Mouse (Mus musculus) testis, adult 2 months (tissue): Measurements from ENCODE around the gene Kcna6. TPM values are rescaled to one million over a fixed set of nuclear protein-coding genes. Genes with fewer than 3 reads are reported as not detected.

Experiments
- H3K27ac ChIP-seq: fragments of 200-500 bp; 2 replicates; pipeline ENCODE4 v1.5.1; 2012; ENCODE audit warnings: low read depth, low read length; ENCODE audit not compliant: control insufficient read depth, insufficient read depth
- H3K27me3 ChIP-seq: fragments of 200-500 bp; 2 replicates; pipeline ENCODE4 v1.6.1; 2012; ENCODE audit warnings: mild to moderate bottlenecking, low read length, moderate library complexity; ENCODE audit not compliant: control insufficient read depth, insufficient read depth
- H3K36me3 ChIP-seq: fragments of 200-500 bp; 2 replicates; pipeline ENCODE4 v1.6.1; 2012; ENCODE audit warnings: mild to moderate bottlenecking, low read length; ENCODE audit not compliant: control insufficient read depth, insufficient read depth
- H3K4me1 ChIP-seq: fragments of 200-500 bp; 2 replicates; pipeline ENCODE4 v1.6.1; 2012; ENCODE audit warnings: low read length; ENCODE audit not compliant: control insufficient read depth, insufficient read depth
- H3K4me3 ChIP-seq: fragments of 200-500 bp; 2 replicates; pipeline ENCODE4 v1.5.1; 2012; ENCODE audit warnings: low read depth, mild to moderate bottlenecking, low read length, moderate library complexity, mixed read lengths; ENCODE audit not compliant: control insufficient read depth
- CTCF ChIP-seq: fragments of 200-500 bp; IDR thresholded peaks from 2 replicates; pipeline ENCODE4 v1.5.1; 2012; ENCODE audit warnings: low read depth, mild to moderate bottlenecking, inconsistent platforms, low read length, moderate library complexity; ENCODE audit not compliant: control insufficient read depth, insufficient read depth, insufficient replicate concordance
- POLR2A ChIP-seq: fragments of 200-500 bp; IDR thresholded peaks from 2 replicates; pipeline ENCODE4 v1.6.1; 2012; ENCODE audit warnings: low read depth, mild to moderate bottlenecking, inconsistent platforms, low read length, moderate library complexity; ENCODE audit not compliant: control insufficient read depth
- polyA plus RNA-seq: library from polyadenylated mRNA; depleted of rRNA; stranded (reverse); fragments of >200 nt; gene quantifications from 2 replicates; pipeline ENCODE4 v1.2.3, GENCODE M21; 2012; rRNA removed

Kcna6 gene
- polyA plus RNA-seq = 0.25 and 0.31 TPM in 2 replicates

GRCm38 (mm10) chr6:126740211-126741142, at the start of gene Kcna6:
Gene Kcna6, minus strand, starts transcription at chr6:126740674.
- H3K27ac ChIP-seq = no peak within 1 kb of the TSS
- H3K27me3 ChIP-seq = no peaks in the 10 kb centered on the region; the same call in 1 of the 2 replicates
- TF ChIP-seq CTCF (no peak), POLR2A (no peak)
- H3K4me1 ChIP-seq = peaks cover 6% of the 10 kb centered on the region; the same call in 1 of the 2 replicates
- peak within 1 kb of the TSS; percentile 9; the same call in 1 of the 2 replicates for H3K4me3 ChIP-seq
- no peaks in the 10 kb centered on the region for H3K36me3 ChIP-seq

- no peaks in the 10 kb centered on the region for H3K36me3 ChIP-seq
- H3K27ac ChIP-seq = no peak overlapping the region
- H3K4me1 ChIP-seq = peaks cover 4% of the 10 kb centered on the region
- no peak for TF ChIP-seq CTCF
- TF ChIP-seq POLR2A = no peak
- no peak overlapping the region for H3K4me3 ChIP-seq
- no peaks in the 10 kb centered on the region for H3K27me3 ChIP-seq
These were observed 48.4 kb upstream of the Kcna6 start for GRCm38 (mm10) chr6:126788863-126789262.

GRCm38 (mm10) chr6:126784206-126784605, 43.7 kb upstream of the Kcna6 start:
- TF ChIP-seq POLR2A (no peak), CTCF (no peak)
- no peaks in the 10 kb centered on the region for H3K27me3 ChIP-seq

GRCm38 (mm10) chr6:126783651-126784066, 43.2 kb upstream of the Kcna6 start:
- Histone ChIP-seq H3K4me1 (no peaks in the 10 kb centered on the region), H3K4me3 (no peak overlapping the region), H3K27me3 (no peaks in the 10 kb centered on the region), H3K27ac (no peak overlapping the region), H3K36me3 (no peaks in the 10 kb centered on the region)
- TF ChIP-seq POLR2A = no peak
- TF ChIP-seq CTCF = no peak

More at GRCm38 (mm10) chr6:126784206-126784605, 43.7 kb upstream of the Kcna6 start:
- Histone ChIP-seq H3K4me3 (no peak overlapping the region), H3K27ac (no peak overlapping the region), H3K36me3 (no peaks in the 10 kb centered on the region), H3K4me1 (no peaks in the 10 kb centered on the region; the same call in 1 of the 2 replicates)

GRCm38 (mm10) chr6:126783056-126783455, 42.6 kb upstream of the Kcna6 start:
- no peak overlapping the region for H3K27ac ChIP-seq
- H3K36me3 ChIP-seq = no peaks in the 10 kb centered on the region
- no peak overlapping the region for H3K4me3 ChIP-seq
- H3K27me3 ChIP-seq = no peaks in the 10 kb centered on the region
- H3K4me1 ChIP-seq = peaks cover 5% of the 10 kb centered on the region
- TF ChIP-seq CTCF = no peak

- Histone ChIP-seq H3K27me3 (no peaks in the 10 kb centered on the region), H3K36me3 (no peaks in the 10 kb centered on the region), H3K4me1 (peaks cover 7% of the 10 kb centered on the region), H3K4me3 (peak overlapping the region; percentile 32), H3K27ac (no peak overlapping the region)
- TF ChIP-seq POLR2A (no peak), CTCF (no peak)
These were observed 37.4 kb upstream of the Kcna6 start for GRCm38 (mm10) chr6:126777889-126778288.

- no peak for TF ChIP-seq CTCF
- TF ChIP-seq POLR2A = no peak
- Histone ChIP-seq H3K4me1 (peaks cover 7% of the 10 kb centered on the region), H3K27ac (no peak overlapping the region), H3K4me3 (no peak overlapping the region), H3K36me3 (no peaks in the 10 kb centered on the region), H3K27me3 (no peaks in the 10 kb centered on the region)
These were observed 33.4 kb upstream of the Kcna6 start for GRCm38 (mm10) chr6:126773873-126774272.
